Mouse (Mus musculus) stomach, postnatal 0 days (tissue): ENCODE results near the gene Banf1. TPM values are rescaled to one million over a fixed set of nuclear protein-coding genes. Genes with fewer than 3 reads are reported as not detected.

Experiments
- ATAC-seq: fragments of 200-750 bp; cut with Nextera tagmentation; 2 replicates; pipeline ENCODE4 v1.8.0; 2017; ENCODE audit not compliant: low FRiP score, low TSS enrichment
- DNase-seq: peaks from one replicate; pipeline ENCODE4 v3.0.0-alpha.2; 2016; ENCODE audit warnings: low spot score
- H3K27ac ChIP-seq: fragments of 300-500 bp; sonication (generic); replicated peaks from 2 replicates; pipeline ENCODE4 v1.5.1; 2014; ENCODE audit warnings: mild to moderate bottlenecking, control low read depth
- H3K27me3 ChIP-seq: fragments of 300-500 bp; sonication (generic); 2 replicates; pipeline ENCODE4 v1.6.1; 2014; ENCODE audit warnings: low read length; ENCODE audit not compliant: control insufficient read depth, insufficient read depth
- H3K36me3 ChIP-seq: fragments of 300-500 bp; sonication (generic); 2 replicates; pipeline ENCODE4 v1.6.1; 2014; ENCODE audit warnings: low read length, mixed read lengths; ENCODE audit not compliant: control insufficient read depth, insufficient read depth
- H3K4me1 ChIP-seq: fragments of 300-500 bp; sonication (generic); replicated peaks from 2 replicates; pipeline ENCODE4 v1.6.1; 2014; ENCODE audit warnings: antibody characterized with exemption; ENCODE audit not compliant: control insufficient read depth, insufficient read depth
- H3K4me2 ChIP-seq: fragments of 300-500 bp; sonication (generic); replicated peaks from 2 replicates; pipeline ENCODE4 v1.6.1; 2014; ENCODE audit warnings: low read depth, mild to moderate bottlenecking, control low read depth, moderate library complexity
- H3K4me3 ChIP-seq: fragments of 300-500 bp; sonication (generic); 2 replicates; pipeline ENCODE4 v1.5.1; 2014; ENCODE audit warnings: low read depth, low read length, control low read depth
- H3K9ac ChIP-seq: fragments of 300-500 bp; sonication (generic); 2 replicates; pipeline ENCODE4 v1.6.1; 2014; ENCODE audit warnings: mild to moderate bottlenecking, low read length, control low read depth, mixed read lengths
- H3K9me3 ChIP-seq: fragments of 300-500 bp; sonication (generic); 2 replicates; pipeline ENCODE4 v1.6.1; 2016; ENCODE audit warnings: low read length; ENCODE audit not compliant: control insufficient read depth
- CTCF ChIP-seq: IDR thresholded peaks from 2 replicates; pipeline ENCODE4 v1.5.1; 2016; ENCODE audit warnings: antibody characterized with exemption, low read depth, mild to moderate bottlenecking, moderate library complexity
- EP300 ChIP-seq: optimal IDR thresholded peaks from 2 replicates; pipeline ENCODE3; 2016; ENCODE audit warnings: antibody characterized with exemption
- WGBS: fragments of 180-500 bp; shearing (Covaris S2); extraction: QIAGEN DNeasy Blood & Tissue Kit; methylation state at CpG from one replicate; pipeline ENCODE4 v1.1.7; 2014; 5-methylcytosine and 5-hydroxymethylcytosine counted together
- polyA plus RNA-seq: library from polyadenylated mRNA; unstranded; fragments of >200 nt; fragmentation: Nextera tagmentation; extraction: Ambion mirVana; gene quantifications from 2 replicates; pipeline ENCODE4 v1.2.1, GENCODE M21; 2015

The Banf1 gene
- polyA plus RNA-seq, 1 experiment from 2014 or later: 293 TPM

DNA sequence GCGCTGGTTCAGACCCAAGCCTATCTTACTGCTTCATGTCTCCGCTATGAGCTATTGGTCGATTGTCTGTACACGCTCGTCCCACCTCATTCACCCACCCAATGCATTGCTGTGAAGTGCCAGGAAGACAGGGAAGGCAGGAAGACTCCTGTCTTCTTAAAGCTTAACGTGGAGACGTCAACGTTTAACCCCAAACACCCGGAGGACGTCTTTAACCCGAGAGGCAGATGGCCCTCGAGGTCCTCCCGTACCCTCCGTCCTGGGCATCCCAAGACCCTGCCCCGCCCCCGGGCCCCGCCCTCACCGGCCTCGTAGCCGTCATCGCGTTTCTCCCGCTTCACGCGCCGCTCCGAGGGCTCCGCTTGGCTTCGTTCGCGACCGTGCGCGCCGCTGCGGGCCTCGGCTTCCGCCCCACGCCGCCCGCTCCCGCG, 21.1 kb upstream of the Banf1 start:
- Histone ChIP-seq H3K9ac (peak overlapping the region; percentile 96), H3K9me3 (no peaks in the 10 kb centered on the region), H3K27ac (peak overlapping the region; percentile 90), H3K36me3 (peaks cover 14% of the 10 kb centered on the region), H3K4me3 (peak overlapping the region; percentile 91), H3K27me3 (no peaks in the 10 kb centered on the region), H3K4me1 (peaks cover 9% of the 10 kb centered on the region; the same call in 1 of the 2 replicates), H3K4me2 (peak overlapping the region; percentile 73)
- peak; percentile 39; the same call in 1 of the 2 replicates for ATAC-seq
- DNase-seq: peak; percentile 58
- WGBS: under 1% methylated on average over 39 of the region's 43 CpGs
- TF ChIP-seq CTCF (no peak), EP300 (no peak)

DNA sequence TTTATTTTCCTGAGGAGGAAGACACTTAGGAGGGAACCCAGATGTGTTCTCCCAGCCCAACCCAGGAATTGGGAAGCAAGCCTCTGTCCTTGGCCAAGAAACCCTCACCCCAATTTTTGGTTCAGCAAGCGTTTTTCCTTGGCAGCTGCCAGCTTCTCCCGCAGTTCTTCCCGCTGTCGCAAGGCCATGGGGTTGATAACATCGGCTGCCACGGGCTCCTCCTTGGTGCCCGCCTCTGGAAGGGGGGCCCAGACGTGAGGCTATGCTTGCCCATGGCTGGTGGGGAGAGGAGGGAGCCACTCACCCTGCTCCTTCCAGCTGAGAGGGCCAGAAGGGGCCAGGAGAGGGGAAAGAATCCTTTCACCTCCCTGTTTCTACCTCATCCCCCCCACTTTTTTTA, 17.7 kb upstream of the Banf1 start:
- Histone ChIP-seq H3K4me3 (no peak overlapping the region), H3K27ac (no peak overlapping the region), H3K27me3 (no peaks in the 10 kb centered on the region), H3K4me1 (peaks cover 7% of the 10 kb centered on the region; the same call in 1 of the 2 replicates), H3K36me3 (peaks cover 31% of the 10 kb centered on the region), H3K9me3 (no peaks in the 10 kb centered on the region), H3K9ac (no peak overlapping the region), H3K4me2 (no peak overlapping the region)
- ATAC-seq (no peak), DNase-seq (no peak)
- no peak for TF ChIP-seq CTCF
- no peak for TF ChIP-seq EP300
- WGBS: 86% methylated on average over 8 of the region's 8 CpGs

GRCm38 (mm10) chr19:5383326-5383725, 16.4 kb upstream of the Banf1 start:
- no peak overlapping the region for H3K27ac ChIP-seq
- TF ChIP-seq EP300 (no peak), CTCF (no peak)
- H3K4me3 ChIP-seq: no peak overlapping the region
- WGBS: 92% methylated on average over 12 of the region's 12 CpGs
- H3K4me2 ChIP-seq: no peak overlapping the region
- DNase-seq (no peak), ATAC-seq (no peak)
- H3K36me3 ChIP-seq: peaks cover 43% of the 10 kb centered on the region
- H3K4me1 ChIP-seq: 0 out of 2 replicates have a peak, but pooled peaks cover 2% of the 10 kb centered on the region
- H3K27me3 ChIP-seq: no peaks in the 10 kb centered on the region
- H3K9ac ChIP-seq: no peak overlapping the region
- H3K9me3 ChIP-seq: no peaks in the 10 kb centered on the region

GRCm38 (mm10) chr19:5377446-5377845, 10.5 kb upstream of the Banf1 start:
- no peak overlapping the region for H3K4me2 ChIP-seq
- no peaks in the 10 kb centered on the region for H3K9me3 ChIP-seq
- H3K9ac ChIP-seq: no peak overlapping the region
- ATAC-seq: no peak
- no peak overlapping the region for H3K4me3 ChIP-seq
- no peaks in the 10 kb centered on the region for H3K27me3 ChIP-seq
- 92% methylated on average over 1 of the region's 1 CpGs for WGBS
- H3K4me1 ChIP-seq: no peaks in the 10 kb centered on the region
- TF ChIP-seq CTCF: no peak
- TF ChIP-seq EP300: no peak
- H3K36me3 ChIP-seq: peaks cover 28% of the 10 kb centered on the region
- DNase-seq: no peak
- no peak overlapping the region for H3K27ac ChIP-seq

- Histone ChIP-seq H3K27ac (no peak overlapping the region), H3K27me3 (no peaks in the 10 kb centered on the region), H3K9me3 (no peaks in the 10 kb centered on the region), H3K4me2 (no peak overlapping the region), H3K36me3 (peaks cover 30% of the 10 kb centered on the region), H3K4me1 (no peaks in the 10 kb centered on the region), H3K9ac (no peak overlapping the region), H3K4me3 (no peak overlapping the region)
- DNase-seq (no peak), ATAC-seq (no peak)
- WGBS: 59% methylated on average over 4 of the region's 4 CpGs
- no peak for TF ChIP-seq EP300
- TF ChIP-seq CTCF: no peak
Observed at GRCm38 (mm10) chr19:5374748-5375147, 7.8 kb upstream of the Banf1 start.

- 79% methylated on average over 4 of the region's 4 CpGs for WGBS
- Histone ChIP-seq H3K27ac (no peak overlapping the region), H3K27me3 (no peaks in the 10 kb centered on the region), H3K36me3 (peaks cover 25% of the 10 kb centered on the region), H3K4me1 (no peaks in the 10 kb centered on the region), H3K9ac (no peak overlapping the region), H3K4me3 (no peak overlapping the region), H3K9me3 (no peaks in the 10 kb centered on the region), H3K4me2 (no peak overlapping the region)
- ATAC-seq (no peak), DNase-seq (no peak)
- no peak for TF ChIP-seq EP300
- TF ChIP-seq CTCF: no peak
Observed at GRCm38 (mm10) chr19:5374177-5374576, 7.2 kb upstream of the Banf1 start.
